In the genomic region with DNA sequence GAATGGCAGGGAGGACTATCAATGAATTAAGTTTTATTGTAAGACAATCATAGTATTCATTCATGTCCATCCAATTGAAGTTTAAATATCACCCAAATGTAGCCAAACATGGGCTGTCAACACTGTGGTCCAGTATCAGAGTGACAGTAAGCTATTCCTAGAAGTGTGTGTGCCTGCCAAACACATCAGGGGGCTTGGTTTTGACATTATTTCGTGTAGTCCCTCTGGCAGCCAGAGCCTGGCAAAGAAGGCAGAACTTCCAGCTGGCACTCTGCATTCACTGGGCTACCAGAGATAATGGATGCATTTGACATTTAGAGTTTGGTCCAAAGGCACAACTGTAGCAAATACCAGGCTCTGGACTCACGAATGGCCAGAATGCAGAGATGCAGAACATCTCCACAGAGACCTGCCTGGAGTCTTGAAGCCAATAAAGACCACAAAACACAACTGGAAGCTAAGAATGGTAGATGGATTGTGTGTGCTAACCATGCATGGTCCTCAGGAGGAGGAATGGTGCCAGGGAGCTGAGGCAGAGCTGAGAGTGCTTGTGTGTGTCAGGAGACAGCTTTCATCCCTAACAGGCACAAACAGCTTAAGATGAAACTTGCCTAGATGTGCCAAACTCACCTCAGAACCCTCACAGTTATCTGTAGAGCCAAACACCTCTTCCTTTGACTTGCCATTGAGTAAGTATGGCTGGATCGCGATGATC, we compare ENCODE assay signal across 18 mouse cellular contexts.
A peak's percentile ranks its signal among the peaks of the same experiment; 100 is the strongest.
DNase-seq lines count a peak whose midpoint lies in the region; ATAC-seq and TF ChIP-seq lines count a peak whose summit lies in the region.
"Had no signal": no experiment of that assay in that cellular context is flagged by ENCODE, and none has a peak within 500 bp of the region (broad histone marks: within the 10 kb centered on the region; RNA-seq: fewer than 3 reads in every experiment).

No protein-coding gene starts in this region.

- no peaks in the 10 kb centered on the region for H3K36me3 ChIP-seq in hindbrain, embryonic 15.5 days
- no peaks in the 10 kb centered on the region for H3K36me3 ChIP-seq in hindbrain, embryonic 11.5 days (ENCODE audit: control insufficient read depth, insufficient read depth, low read length)
- H3K36me3 ChIP-seq: embryonic facial prominence, embryonic 10.5 days; heart, embryonic 15.5 days; intestine, embryonic 15.5 days had no signal

- 73% methylated on average over 4 of the region's 4 CpGs for WGBS in hindbrain, embryonic 15.5 days
- 82% methylated on average over 4 of the region's 4 CpGs for WGBS in hindbrain, embryonic 11.5 days

- no peak overlapping the region for H3K4me2 ChIP-seq in hindbrain, embryonic 15.5 days
- no peak overlapping the region for H3K4me2 ChIP-seq in hindbrain, embryonic 11.5 days (replicated peaks; ENCODE audit: low read depth, low read length)
- H3K4me2 ChIP-seq: heart, embryonic 15.5 days; intestine, embryonic 15.5 days had no signal

- ATAC-seq in hindbrain, embryonic 15.5 days (ENCODE audit: low FRiP score, low read depth) = peak; percentile 84
- no peak for ATAC-seq in hindbrain, embryonic 11.5 days (ENCODE audit: low FRiP score)
- ATAC-seq: forebrain, embryonic 14.5 days; intestine, embryonic 15.5 days had no signal

- no peak overlapping the region for H3K9ac ChIP-seq in hindbrain, embryonic 15.5 days
- no peak overlapping the region for H3K9ac ChIP-seq in hindbrain, embryonic 11.5 days (ENCODE audit: low read depth, low read length)
- H3K9ac ChIP-seq: heart, embryonic 15.5 days; intestine, embryonic 15.5 days had no signal

- H3K27me3 ChIP-seq in hindbrain, embryonic 15.5 days = no peaks in the 10 kb centered on the region
- H3K27me3 ChIP-seq in hindbrain, embryonic 11.5 days (ENCODE audit: control insufficient read depth, insufficient read depth, low read length) = no peaks in the 10 kb centered on the region
- H3K27me3 ChIP-seq: heart, embryonic 15.5 days; intestine, embryonic 15.5 days had no signal

- no peak for TF ChIP-seq CTCF in brain, embryonic 14.5 days (IDR thresholded peaks at IDR 0.05; ENCODE audit: borderline replicate concordance, extremely low read depth, insufficient read depth, insufficient read length)

- no peak overlapping the region for H3K27ac ChIP-seq in hindbrain, embryonic 15.5 days (replicated peaks)
- no peak overlapping the region for H3K27ac ChIP-seq in hindbrain, embryonic 11.5 days (ENCODE audit: low read depth, low read length)
- H3K27ac ChIP-seq: embryonic facial prominence, embryonic 10.5 days; heart, embryonic 15.5 days; intestine, embryonic 15.5 days had no signal

- H3K4me1 ChIP-seq in hindbrain, embryonic 15.5 days (replicated peaks) = no peaks in the 10 kb centered on the region
- H3K4me1 ChIP-seq in hindbrain, embryonic 11.5 days (replicated peaks; ENCODE audit: control insufficient read depth, insufficient read depth, low read length) = no peaks in the 10 kb centered on the region
- H3K4me1 ChIP-seq: embryonic facial prominence, embryonic 10.5 days; heart, embryonic 15.5 days; intestine, embryonic 15.5 days had no signal

- peak; percentile 29 to 57 for DNase-seq in cerebellum, postnatal 25 days
- DNase-seq in cerebellum, adult 11 months = no peak
- DNase-seq in hindbrain, embryonic 11.5 days (ENCODE audit: low spot score) = no peak
- DNase-seq in left cerebral cortex, postnatal 4 days = peak; percentile 94
- DNase-seq in left cerebral cortex, adult 8-10 months (ENCODE audit: low spot score in 2 of 2) = no peak
- peak; percentile 40 for DNase-seq in brain, embryonic 14.5 days (ENCODE audit: low read depth)
- DNase-seq in kidney, adult 8-10 months = no peak
- DNase-seq: adrenal gland, adult 8-10 months; adrenal gland, postnatal 36 days; gastrocnemius, postnatal 36 days; heart, adult 11 months; heart, postnatal 14 days; kidney, adult 2 months had no signal

- no peaks in the 10 kb centered on the region for H3K9me3 ChIP-seq in hindbrain, embryonic 15.5 days
- H3K9me3 ChIP-seq in hindbrain, embryonic 11.5 days (ENCODE audit: control insufficient read depth, low read length) = no peaks in the 10 kb centered on the region
- H3K9me3 ChIP-seq: embryonic facial prominence, embryonic 10.5 days; heart, embryonic 15.5 days; intestine, embryonic 15.5 days had no signal

- intact Hi-C loops in left cerebral cortex, postnatal 4 days (cut with DNase I) = no loop called here

- H3K4me3 ChIP-seq in hindbrain, embryonic 15.5 days = no peak overlapping the region
- no peak overlapping the region for H3K4me3 ChIP-seq in hindbrain, embryonic 11.5 days (ENCODE audit: low read depth, low read length)
- H3K4me3 ChIP-seq: embryonic facial prominence, embryonic 10.5 days; heart, embryonic 15.5 days; intestine, embryonic 15.5 days had no signal

- TF ChIP-seq POLR2A in brain, embryonic 14.5 days (IDR thresholded peaks at IDR 0.05; ENCODE audit: borderline replicate concordance, extremely low read depth, insufficient read depth, insufficient read length, poor library complexity, severe bottlenecking) = no peak

Comparison
In these comparisons a context has a peak if more than half of its experiments do, and no peak if none do; other contexts are left out.
1. DNase-seq: peak in cerebellum, postnatal 25 days (2 of 2), left cerebral cortex, postnatal 4 days (single experiment) and brain, embryonic 14.5 days (single experiment); none in cerebellum, adult 11 months (single experiment), hindbrain, embryonic 11.5 days (single experiment), left cerebral cortex, adult 8-10 months (0 of 2) and kidney, adult 8-10 months (0 of 2).